Mouse (Mus musculus): ENCODE measurements at regions not wholly inside any gene's neighbourhood (a gene's known extent, or its start where the extent isn't known, plus 50 kb on each side); places are given as distances from the start of the nearest gene placed in this dataset.
"Not testable (repeated sequence)": the region's sequence is repeated elsewhere in the genome, so short reads cannot be mapped to it uniquely, and the experiment has no call there.

GRCm38 (mm10) chr9:104398484-104398883 is 60.9 kb upstream of the Acpp start:
- DNase-seq (ENCODE audit: low spot score in 2 of 2): not testable (repeated sequence)

- no peak for DNase-seq (ENCODE audit: low spot score in 2 of 2)
Observed at GRCm38 (mm10) chr9:104387805-104388204, 50.3 kb upstream of the Acpp start.

Measured in spleen, postnatal 14 days (tissue).